Mouse (Mus musculus) kidney, adult 2 months (tissue): ENCODE data around the gene Rassf5.

ENCODE experiments used
- CTCF ChIP-seq: fragments of 200-500 bp; conservative IDR thresholded peaks from 2 replicates; pipeline ENCODE4 v1.5.1; 2011; ENCODE audit warnings: low read depth, mild to moderate bottlenecking, control low read depth, low read length, moderate library complexity, mixed read lengths; ENCODE audit not compliant: insufficient read depth, insufficient read length
- POLR2A ChIP-seq: fragments of 200-500 bp; IDR thresholded peaks from one replicate; pipeline ENCODE4 v1.6.1; 2011; ENCODE audit warnings: low read depth, low read length, control low read depth

DNA sequence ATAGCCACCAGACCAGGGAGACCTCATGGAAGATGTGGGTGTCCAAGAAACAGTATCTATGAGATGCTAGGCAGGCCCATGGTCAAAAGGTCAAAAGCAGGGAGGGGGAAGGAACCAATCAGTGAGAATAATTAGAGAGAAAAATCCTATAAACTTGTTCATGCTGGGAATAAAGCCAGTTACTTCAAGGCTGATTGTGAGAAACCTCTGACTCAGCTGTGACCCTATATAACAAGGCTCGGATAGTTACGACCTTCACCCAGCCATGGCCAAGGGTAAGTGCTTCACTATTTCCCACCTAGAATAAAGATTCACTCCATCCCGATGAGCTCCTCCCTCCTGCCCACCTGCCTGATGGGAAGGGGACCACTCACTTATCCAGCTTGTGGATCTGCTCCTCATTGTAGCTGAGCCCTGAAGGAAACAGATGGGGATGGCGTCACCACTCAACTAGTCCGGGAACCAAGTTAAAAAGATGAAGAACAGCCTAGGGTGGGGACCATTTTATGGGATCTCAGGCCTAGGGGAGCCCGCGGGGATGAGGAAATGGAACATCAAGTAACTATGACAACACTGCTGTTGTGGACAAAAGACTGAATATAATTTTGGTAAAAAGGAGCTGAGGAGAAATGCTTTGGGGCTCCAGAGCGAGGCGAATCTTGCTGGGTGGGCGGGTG is 14.7 kb upstream of the Rassf5 start:
- TF ChIP-seq CTCF (no peak), POLR2A (no peak)
